Mouse (Mus musculus) brain, embryonic 14.5 days (tissue): ENCODE measurements around the gene Grpel1.

ENCODE experiments used
- CTCF ChIP-seq: fragments of 200-500 bp; IDR thresholded peaks from 2 replicates; pipeline ENCODE4 v1.5.1; 2012; ENCODE audit warnings: inconsistent platforms, mild to moderate bottlenecking, moderate library complexity, borderline replicate concordance; ENCODE audit not compliant: insufficient read depth, insufficient read length; ENCODE audit errors: extremely low read depth
- POLR2A ChIP-seq: fragments of 200-500 bp; IDR thresholded peaks from 2 replicates; pipeline ENCODE4 v1.6.1; 2012; ENCODE audit warnings: mild to moderate bottlenecking, inconsistent platforms, borderline replicate concordance; ENCODE audit not compliant: poor library complexity, insufficient read depth, insufficient read length, severe bottlenecking; ENCODE audit errors: extremely low read depth

GRCm38 (mm10) chr5:36426404-36426803 is 38.4 kb upstream of the Grpel1 start:
- TF ChIP-seq CTCF (no peak), POLR2A (no peak)
